Mouse (Mus musculus): ENCODE results near the gene Zfp442.
"Not testable (repeated sequence)": the region's sequence is repeated elsewhere in the genome, so short reads cannot be mapped to it uniquely, and the experiment has no call there.

GRCm38 (mm10) chr2:150362113-150362877 lies 89.0 kb downstream of the Zfp442 start, which contains the start of gene 3300002I08Rik:
- TF ChIP-seq CTCF (IDR thresholded peaks at IDR 0.05; ENCODE audit: borderline replicate concordance, insufficient read depth, low read depth, low read length); POLR2A (IDR thresholded peaks at IDR 0.05; ENCODE audit: borderline replicate concordance, insufficient read depth, low read length): not testable (repeated sequence)
